Mouse (Mus musculus) ES-Bruce4 (cell line): ENCODE measurements around the gene Aebp1.

Source experiments
- EP300 ChIP-seq: IDR thresholded peaks from 2 replicates; pipeline ENCODE4 v1.6.1; 2011; ENCODE audit warnings: low read depth, low read length; ENCODE audit not compliant: insufficient read depth
- POLR2A ChIP-seq: IDR thresholded peaks from one replicate; pipeline ENCODE4 v1.8.1; 2011; ENCODE audit warnings: low read length; ENCODE audit not compliant: insufficient read depth

DNA sequence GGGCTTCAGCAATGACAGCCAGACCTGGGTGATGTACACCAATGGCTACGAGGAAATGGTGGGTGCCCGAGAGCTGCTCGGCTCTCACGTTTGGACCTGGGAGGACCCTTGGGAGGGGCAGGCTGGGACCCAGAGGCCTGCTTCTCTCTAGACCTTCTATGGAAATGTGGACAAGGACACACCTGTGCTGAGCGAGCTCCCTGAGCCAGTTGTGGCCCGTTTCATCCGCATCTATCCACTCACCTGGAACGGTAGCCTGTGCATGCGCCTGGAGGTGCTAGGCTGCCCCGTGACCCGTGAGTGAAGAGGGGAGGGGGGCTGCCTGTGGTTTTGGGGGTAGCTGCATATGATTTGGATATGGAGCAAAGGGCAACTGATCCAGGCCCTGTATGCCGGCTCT is 6.6 kb downstream of the Aebp1 start:
- no peak for TF ChIP-seq EP300
- no peak for TF ChIP-seq POLR2A
